Mouse (Mus musculus): ENCODE results near the gene Csnk1e. TPM values are rescaled to one million over a fixed set of nuclear protein-coding genes. Genes with fewer than 3 reads are reported as not detected.

Csnk1e gene
- total and polyA plus RNA-seq, 3 experiments, result 10.4 to 46.7 (median 16.8) TPM

GRCm38 (mm10) chr15:79500110-79500509 lies 44.7 kb upstream of the Csnk1e start:
- no peaks in the 10 kb centered on the region for H3K36me3 ChIP-seq (replicated peaks in 1 of 2; ENCODE audit: control insufficient read depth in 1 of 2, insufficient read depth in 1 of 2, low read length in 1 of 2)
- H3K79me2 ChIP-seq (replicated peaks; ENCODE audit: control insufficient read depth, extremely low read depth, insufficient read depth, poor library complexity, severe bottlenecking), result no peaks in the 10 kb centered on the region
- in situ Hi-C loops (cut with MboI; ENCODE audit: low pct_ligation_motif_present, low pct_unique_long_range_greater_than_20kb, low sequenced_read_pairs), result no loop called here
- peaks cover 94% of the 10 kb centered on the region for H3K27me3 ChIP-seq (replicated peaks)
- no peak overlapping the region for H3K4me3 ChIP-seq (replicated peaks in 1 of 3; ENCODE audit: low read depth in 2 of 3, low read length in 2 of 3, poor library complexity in 1 of 3)
- H3K4me1 ChIP-seq (ENCODE audit: control insufficient read depth in 1 of 2, insufficient read depth in 2 of 2), result 0 out of 4 replicates have a peak, but pooled peaks cover 2% of the 10 kb centered on the region in 2 experiments
- TF ChIP-seq PAX5 (IDR thresholded peaks at IDR 0.05; ENCODE audit: low read length), result no peak
- no peak for TF ChIP-seq CHD2 (IDR thresholded peaks at IDR 0.05; ENCODE audit: low read length)
- TF ChIP-seq SIN3A (IDR thresholded peaks at IDR 0.05; ENCODE audit: low read length), result no peak
- TF ChIP-seq JUN (IDR thresholded peaks at IDR 0.05; ENCODE audit: insufficient read depth, low read depth, low read length), result no peak
- TF ChIP-seq E2F4 (IDR thresholded peaks at IDR 0.05; ENCODE audit: insufficient replicate concordance, low read depth, low read length), result no peak
- TF ChIP-seq BHLHE40 (IDR thresholded peaks at IDR 0.05; ENCODE audit: low read depth, low read length), result no peak
- TF ChIP-seq MXI1 (IDR thresholded peaks at IDR 0.05; ENCODE audit: low read depth, low read length), result no peak
- TF ChIP-seq NELFE (IDR thresholded peaks at IDR 0.05; ENCODE audit: low read depth, low read length), result no peak
- no peak for TF ChIP-seq JUND (conservative IDR thresholded peaks at IDR 0.05; ENCODE audit: low read depth, low read length)
- no peak overlapping the region for H3K27ac ChIP-seq (ENCODE audit: insufficient read depth, low read depth)
- no peak overlapping the region for H3K9ac ChIP-seq (ENCODE audit: insufficient read depth, low read depth)
- DNase-seq (ENCODE audit: extremely low read depth), result no peak
- dilution Hi-C loops (cut with MboI; ENCODE audit: extremely low pct_ligation_motif_present, extremely low pct_unique_long_range_greater_than_20kb, low sequenced_read_pairs), result no loop called here
- H3K4me2 ChIP-seq (ENCODE audit: insufficient read depth, low read depth, poor library complexity, severe bottlenecking), result no peak overlapping the region
- H3K9me3 ChIP-seq (replicated peaks; ENCODE audit: low read length), result no peaks in the 10 kb centered on the region

DNA sequence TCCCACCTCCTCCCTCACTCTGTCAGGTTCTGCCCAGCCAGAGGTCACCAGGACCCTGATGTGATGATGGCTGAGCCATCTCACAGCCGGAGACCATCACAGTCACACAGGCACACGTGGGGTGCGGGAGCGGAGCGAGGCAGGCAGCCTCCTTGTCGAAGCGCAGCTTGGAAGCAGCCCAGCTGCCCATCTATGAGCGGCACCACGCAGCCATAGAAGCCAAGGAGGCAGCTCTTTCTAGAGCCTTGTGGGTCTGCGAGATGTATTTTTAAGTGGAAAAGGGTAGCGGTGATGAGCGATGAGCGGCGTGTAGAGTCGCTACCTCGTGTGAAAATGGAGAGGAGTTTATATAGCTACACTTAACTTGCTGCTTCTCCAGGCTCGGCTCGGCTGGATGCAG lies 38.2 kb upstream of the Csnk1e start:
- H3K36me3 ChIP-seq (replicated peaks in 1 of 2; ENCODE audit: control insufficient read depth in 1 of 2, insufficient read depth in 1 of 2, low read length in 1 of 2), result no peaks in the 10 kb centered on the region
- no peaks in the 10 kb centered on the region for H3K9me3 ChIP-seq (replicated peaks; ENCODE audit: low read length)
- in situ Hi-C loops (cut with MboI; ENCODE audit: low pct_ligation_motif_present, low pct_unique_long_range_greater_than_20kb, low sequenced_read_pairs) (loop anchor here (25.0 kb wide), 1 partner anchor 256 kb away; the partner anchor contains the start of genes Gm49486 and Pick1), dilution Hi-C loops (cut with MboI; ENCODE audit: extremely low pct_ligation_motif_present, extremely low pct_unique_long_range_greater_than_20kb, low sequenced_read_pairs) (no loop called here)
- TF ChIP-seq MYC (IDR thresholded peaks at IDR 0.05; ENCODE audit: low read depth, low read length) (no peak), SMC3 (IDR thresholded peaks at IDR 0.05; ENCODE audit: low read depth, low read length) (no peak), CTCF (conservative IDR thresholded peaks at IDR 0.05 in 1 of 2, IDR thresholded peaks at IDR 0.05 in 1 of 2; ENCODE audit: low read depth in 2 of 2, low read length in 2 of 2) (no peak), GABPA (IDR thresholded peaks at IDR 0.05; ENCODE audit: insufficient replicate concordance, low read depth, low read length) (no peak), UBTF (IDR thresholded peaks at IDR 0.05; ENCODE audit: low read depth, low read length) (no peak), USF1 (IDR thresholded peaks at IDR 0.05; ENCODE audit: low read depth, low read length) (no peak), CHD1 (IDR thresholded peaks at IDR 0.05; ENCODE audit: low read depth, low read length) (no peak), JUND (conservative IDR thresholded peaks at IDR 0.05; ENCODE audit: low read depth, low read length) (no peak), PAX5 (IDR thresholded peaks at IDR 0.05; ENCODE audit: low read length) (no peak), EP300 (IDR thresholded peaks at IDR 0.05; ENCODE audit: low read length) (no peak), ELF1 (IDR thresholded peaks at IDR 0.05; ENCODE audit: low read depth, low read length) (no peak), MAX (IDR thresholded peaks at IDR 0.05; ENCODE audit: low read length) (no peak), HCFC1 (IDR thresholded peaks at IDR 0.05; ENCODE audit: low read depth, low read length) (no peak), JUN (IDR thresholded peaks at IDR 0.05; ENCODE audit: insufficient read depth, low read depth, low read length) (no peak), ETS1 (conservative IDR thresholded peaks at IDR 0.05; ENCODE audit: low read depth, low read length) (no peak), ZNF384 (IDR thresholded peaks at IDR 0.05; ENCODE audit: low read depth, low read length) (no peak), TCF12 (IDR thresholded peaks at IDR 0.05; ENCODE audit: low read depth, low read length) (no peak), SIN3A (IDR thresholded peaks at IDR 0.05; ENCODE audit: low read length) (no peak), RCOR1 (conservative IDR thresholded peaks at IDR 0.05; ENCODE audit: low read depth, low read length) (no peak)
- H3K79me2 ChIP-seq (replicated peaks; ENCODE audit: control insufficient read depth, extremely low read depth, insufficient read depth, poor library complexity, severe bottlenecking), result no peaks in the 10 kb centered on the region
- H3K27ac ChIP-seq (ENCODE audit: insufficient read depth, low read depth), result no peak overlapping the region
- H3K4me3 ChIP-seq (replicated peaks in 1 of 3; ENCODE audit: low read depth in 2 of 3, low read length in 2 of 3, poor library complexity in 1 of 3), result no peak overlapping the region
- H3K4me1 ChIP-seq (ENCODE audit: control insufficient read depth in 1 of 2, insufficient read depth in 2 of 2), result 0 out of 4 replicates have a peak, but pooled peaks cover 0 to 2% of the 10 kb centered on the region in 2 experiments
- DNase-seq (ENCODE audit: extremely low read depth), result no peak
- H3K9ac ChIP-seq (ENCODE audit: insufficient read depth, low read depth), result no peak overlapping the region
- H3K27me3 ChIP-seq (replicated peaks), result peaks cover 91% of the 10 kb centered on the region
- no peak overlapping the region for H3K4me2 ChIP-seq (ENCODE audit: insufficient read depth, low read depth, poor library complexity, severe bottlenecking)
